Mouse (Mus musculus) adrenal gland, postnatal 4 days (tissue): ENCODE data around the gene Zfp772. TPM values are rescaled to one million over a fixed set of nuclear protein-coding genes. Genes with fewer than 3 reads are reported as not detected.
A peak's percentile ranks its signal among the peaks of the same experiment; 100 is the strongest.
"Not testable (repeated sequence)": the region's sequence is repeated elsewhere in the genome, so short reads cannot be mapped to it uniquely, and the experiment has no call there.

Source experiments
- DNase-seq, 2 experiments: peaks; one replicate each; pipeline ENCODE4 v3.0.0; 2021 to 2022; ENCODE audit warnings: low spot score in 2 of 2, mixed read lengths in 2 of 2
- long read RNA-seq, 2 experiments: library from polyadenylated mRNA; stranded (forward); transcript quantifications; one replicate each; pipeline ENCODE4 v2.0.0; 2021
- total RNA-seq, 2 experiments: library from RNA; stranded (reverse); gene quantifications; 2 replicates each; pipeline ENCODE4 v1.2.3; 2021

The Zfp772 gene
- 1 to 10 TPM; 6.0 to 6.4 TPM for total RNA-seq
- long read RNA-seq, experiment 1, transcript Zfp772-201 (5 exons, 2,777 nt), result major isoform, 7 of 8 reads
- long read RNA-seq, experiment 1, partial matches to known transcripts, result 0 of 8 reads
- long read RNA-seq, experiment 1, other reads (novel, unspliced or antisense), result 1 of 8 reads
- long read RNA-seq, experiment 2, transcript Zfp772-201 (5 exons, 2,777 nt), result major isoform, 8 of 8 reads
- long read RNA-seq, experiment 2, partial matches to known transcripts, result 0 of 8 reads
- long read RNA-seq, experiment 2, other reads (novel, unspliced or antisense), result 0 of 8 reads

DNA sequence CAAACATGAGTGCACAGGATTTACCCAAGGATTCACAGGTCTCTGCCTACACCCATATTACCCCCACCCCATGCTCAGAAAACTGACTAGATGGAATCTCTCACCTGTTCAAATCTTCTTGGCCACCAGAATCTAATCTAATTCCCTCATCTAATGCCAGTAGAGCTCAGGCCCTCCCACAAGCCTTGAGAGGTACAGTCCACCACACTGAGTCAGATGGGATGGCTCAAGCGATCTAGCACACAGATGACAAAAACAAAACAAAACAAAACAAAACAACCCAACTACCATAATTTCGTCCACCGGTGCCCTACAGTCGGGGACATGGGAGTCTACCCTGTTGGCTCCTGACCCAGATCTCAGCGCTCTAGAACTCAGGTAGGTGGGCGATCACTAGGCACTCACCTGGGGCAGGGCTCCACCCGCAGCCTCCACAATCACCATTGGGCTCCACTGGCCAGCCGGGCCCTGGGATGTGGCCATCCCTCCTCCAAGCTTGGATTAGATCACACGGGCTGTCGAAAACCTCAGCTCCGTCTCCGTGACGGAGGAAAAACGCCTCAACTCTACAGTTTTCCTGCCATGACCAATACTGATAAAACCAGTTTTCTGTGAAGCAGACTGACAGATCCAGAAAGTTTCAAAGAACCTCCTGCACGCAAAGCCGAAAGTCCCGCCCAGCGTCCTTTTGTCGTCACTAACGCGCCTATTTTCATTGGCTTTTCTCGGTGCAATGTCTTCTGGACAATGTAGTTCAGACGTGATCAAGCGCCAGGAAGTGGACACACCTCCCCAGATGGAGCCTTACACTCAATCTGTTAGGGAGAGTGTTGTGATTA is at the start of gene Zfp772:
TSS of gene Zfp772 (minus strand) at position 686 of the 839 bp plus-strand sequence.
- not testable (repeated sequence) for DNase-seq

DNA sequence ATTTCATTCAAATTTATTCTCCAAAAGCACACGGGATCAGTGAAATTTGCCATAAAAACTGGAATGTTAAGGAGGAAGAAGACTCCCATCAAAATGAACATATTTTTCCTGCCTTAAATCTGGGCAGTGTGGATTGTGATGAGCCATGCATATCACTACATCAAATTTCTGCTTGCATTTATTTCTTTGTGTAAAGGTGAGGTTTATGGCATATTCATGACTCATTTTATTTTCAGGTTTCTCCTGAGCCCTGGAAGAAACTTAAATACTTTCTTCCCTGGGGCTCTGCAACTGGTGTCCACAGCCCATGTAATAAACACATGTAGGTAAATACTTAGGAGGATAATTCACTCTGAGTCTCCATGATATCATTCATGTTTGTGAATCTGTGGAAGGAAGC is 37.4 kb upstream of the Zfp772 start, which contains the start of gene Vmn2r29:
TSS of gene Vmn2r29 (minus strand) at position 101 of the 400 bp plus-strand sequence.
- DNase-seq, result not testable (repeated sequence)

DNA sequence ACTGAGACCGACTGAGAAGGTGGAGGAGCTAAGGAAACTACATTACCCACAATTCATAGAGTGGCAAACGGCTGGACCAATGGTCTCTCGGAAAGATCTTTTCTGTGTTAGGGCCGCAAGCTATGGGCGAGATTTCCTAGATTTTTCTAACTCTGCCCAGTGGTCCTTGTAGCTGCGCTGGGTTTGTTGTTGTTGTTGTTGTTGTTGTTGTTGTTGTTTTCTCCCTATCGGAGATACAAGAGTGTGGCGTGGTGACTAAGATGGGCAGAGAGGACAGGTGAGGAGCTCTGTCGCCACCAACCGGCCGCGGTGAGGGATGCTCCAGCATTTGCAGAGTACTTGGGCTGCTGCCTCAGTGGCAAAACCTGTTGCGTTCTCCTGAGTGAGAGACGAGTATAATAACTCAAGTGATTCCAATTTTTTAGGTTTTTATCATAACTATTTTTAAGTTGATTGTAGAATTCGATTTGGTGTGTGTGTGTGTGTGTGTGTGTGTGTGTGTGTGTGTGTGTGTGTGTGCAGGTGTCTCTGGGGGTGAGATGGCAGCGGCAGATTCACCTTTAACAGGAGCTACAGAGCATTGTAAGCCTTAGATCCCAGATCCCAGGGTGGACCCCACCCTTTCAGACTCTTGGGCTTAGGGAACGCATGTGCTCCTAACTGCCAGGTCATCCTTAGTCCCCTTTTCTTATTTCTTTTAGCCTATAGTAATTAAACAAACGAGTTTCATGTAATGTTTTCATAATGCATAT is 21.4 kb downstream of the Zfp772 start:
- no peak for DNase-seq

DNA sequence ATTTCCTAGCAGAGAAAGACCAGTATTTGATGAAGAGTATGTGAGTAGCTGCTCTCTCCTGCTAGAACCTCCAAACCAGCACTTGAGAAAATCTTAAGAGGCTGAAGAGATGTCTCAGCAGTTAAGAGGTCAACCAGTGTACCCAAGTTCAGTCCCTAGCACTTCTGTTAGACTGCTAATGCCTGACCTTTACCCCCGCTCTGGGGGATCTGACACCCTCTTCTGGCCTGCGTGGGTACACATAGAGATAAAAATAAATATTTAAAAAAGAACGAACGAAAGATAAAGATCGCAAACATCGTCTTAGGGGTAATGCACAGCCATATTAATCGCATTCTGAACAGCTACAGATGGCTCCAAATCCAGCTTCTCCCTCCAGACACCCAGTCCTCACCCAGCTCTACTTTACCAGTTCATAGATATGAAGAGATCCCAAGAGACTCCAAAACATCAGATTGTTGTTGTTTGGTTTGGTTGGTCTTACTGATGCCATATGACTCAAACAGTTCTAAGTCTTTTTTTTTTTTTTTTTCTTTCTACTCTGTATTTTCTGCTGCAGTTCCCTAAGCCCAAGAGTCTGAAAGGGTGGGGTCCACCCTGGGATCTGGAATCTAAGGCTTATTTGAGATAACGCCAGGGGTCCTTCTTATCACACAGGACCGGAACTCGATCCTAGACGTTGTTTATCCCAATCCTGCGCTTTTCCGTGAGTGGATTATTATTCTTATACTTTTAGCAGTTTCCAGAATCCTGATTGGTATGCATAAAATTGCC is 22.2 kb downstream of the Zfp772 start:
- no peak for DNase-seq

DNA sequence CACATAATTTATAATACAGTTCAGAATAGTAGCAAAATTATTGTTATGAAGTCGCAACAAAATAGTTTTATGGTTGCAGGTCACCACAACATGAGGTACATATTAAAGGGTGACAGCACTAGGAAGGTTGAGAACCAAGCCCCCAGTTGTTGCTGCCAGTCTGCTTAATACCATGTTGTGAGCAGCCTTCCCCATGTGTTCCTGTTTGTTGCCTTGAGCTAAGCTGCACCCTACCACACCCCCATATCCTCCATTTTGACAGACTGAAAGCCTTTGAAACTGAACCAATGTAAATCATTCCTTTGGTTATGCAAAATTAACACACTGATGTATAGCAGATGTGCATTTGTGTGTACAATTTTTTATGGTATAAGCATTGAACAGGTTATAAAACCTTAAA is 23.9 kb downstream of the Zfp772 start:
- no peak for DNase-seq

DNA sequence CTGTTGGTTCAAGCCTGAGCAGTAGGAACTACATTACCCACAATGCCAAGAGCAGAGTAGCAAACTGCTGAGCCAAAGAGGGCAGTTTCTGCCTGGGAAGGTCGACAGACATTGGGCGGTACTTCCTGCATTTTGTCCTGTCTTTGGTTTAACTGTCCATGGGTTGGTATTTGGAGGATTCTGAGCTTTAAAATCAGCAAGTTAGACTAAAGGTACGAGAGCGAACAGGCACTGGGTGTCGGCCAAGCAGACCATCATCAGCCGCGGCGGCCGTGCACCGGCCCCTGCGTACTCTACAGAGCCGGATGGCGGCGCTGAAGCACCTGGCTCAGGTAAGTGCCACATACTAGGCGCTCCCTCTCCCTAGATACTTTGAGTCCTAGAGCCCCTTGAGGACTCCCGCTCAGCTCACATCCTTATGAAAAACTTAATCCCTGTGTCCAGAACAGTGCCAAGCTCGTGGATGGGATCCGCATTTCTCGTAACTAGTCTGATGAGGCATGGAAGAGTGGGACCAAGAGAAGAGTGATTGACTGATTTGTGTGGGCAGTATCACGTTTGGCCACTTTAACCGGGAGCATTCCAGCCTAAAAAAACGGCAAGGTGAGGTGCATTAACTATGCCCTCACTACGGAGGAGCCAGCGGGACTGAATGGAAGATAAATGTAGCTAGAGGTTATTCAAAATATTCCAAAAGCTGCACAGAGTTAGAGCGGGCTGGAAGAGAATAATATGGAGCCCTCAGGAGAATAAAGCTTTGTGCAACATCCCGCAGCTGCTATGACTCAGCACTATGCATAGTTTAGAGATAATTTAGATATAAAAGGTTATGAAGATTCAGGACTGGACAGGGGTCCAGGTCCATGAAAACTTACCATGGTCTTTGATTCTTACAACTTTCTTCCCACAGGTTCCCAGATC is 38.3 kb downstream of the Zfp772 start, which contains the start of gene Zfp418:
TSS of gene Zfp418 (plus strand) at position 104 of the 921 bp plus-strand sequence.
- DNase-seq, result peak in 1 of 2 experiments; percentile 20

Other genes with a start within 250 kb of the Zfp772 start
- not detected for gene Aurkc, start 214.7 kb downstream of the Zfp772 start, total RNA-seq
- 10 to 100 TPM; 10.6 to 10.8 TPM for gene Zfp954, start 88.5 kb downstream of the Zfp772 start, total RNA-seq
- under 1 TPM; 0.87 to 0.93 TPM for gene Zfp773, start 73.2 kb downstream of the Zfp772 start, total RNA-seq
- gene Zfp418, start 38.7 kb downstream of the Zfp772 start, total RNA-seq, result 1 to 10 TPM; 2.4 to 3.0 TPM
- gene Vmn2r29, start 37.3 kb upstream of the Zfp772 start, total RNA-seq, result under 1 TPM; 0.70 to 0.90 TPM
- 1 to 10 TPM; 2.8 to 3.0 TPM for gene Gm45844, start 68.3 kb upstream of the Zfp772 start, total RNA-seq
- 10 to 100 TPM; 55.6 to 60.7 TPM for gene Clcn4, start 90.9 kb upstream of the Zfp772 start, total RNA-seq
- under 1 TPM; 0.54 to 0.64 TPM for gene Vmn2r30, start 127.6 kb upstream of the Zfp772 start, total RNA-seq
- gene Gm45783, start 164.6 kb upstream of the Zfp772 start, total RNA-seq, result 1 to 10 TPM; 2.2 to 3.1 TPM
- not detected for gene Vmn2r31, start 189.7 kb upstream of the Zfp772 start, total RNA-seq